Mouse (Mus musculus) left cerebral cortex, adult 11 months (tissue): ENCODE data around the gene Atp2b1.

ENCODE experiments used
- DNase-seq: peaks from one replicate; pipeline ENCODE4 v3.0.0; 2022; ENCODE audit warnings: low spot score

The Atp2b1 gene

GRCm38 (mm10) chr10:98913961-98914809, at the start of gene Atp2b1:
TSS of gene Atp2b1 (plus strand) at chr10:98914406.
- DNase-seq: peak; percentile 91

DNA sequence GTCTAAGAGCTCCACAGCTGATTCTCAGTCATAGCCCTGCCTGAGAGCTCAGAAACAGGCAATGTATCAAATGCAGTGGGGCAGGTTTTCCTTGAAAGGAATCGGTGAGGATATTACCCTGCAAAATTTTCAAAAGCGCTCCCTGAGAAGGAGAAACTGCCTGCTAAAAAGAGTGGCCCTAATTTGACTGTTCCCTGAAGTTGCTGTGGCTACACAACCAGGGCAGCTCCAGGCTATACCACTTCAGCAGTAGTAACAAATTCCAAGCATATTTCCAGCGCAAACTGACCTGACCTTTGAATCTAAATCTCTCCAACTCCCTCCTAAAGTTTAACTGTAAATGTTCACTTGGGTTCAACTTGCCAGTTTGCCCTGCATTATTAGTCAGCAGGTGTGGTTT, 49.4 kb upstream of the Atp2b1 start:
- no peak for DNase-seq

- DNase-seq: no peak
Measured at GRCm38 (mm10) chr10:98866836-98867370, 47.3 kb upstream of the Atp2b1 start.

DNA sequence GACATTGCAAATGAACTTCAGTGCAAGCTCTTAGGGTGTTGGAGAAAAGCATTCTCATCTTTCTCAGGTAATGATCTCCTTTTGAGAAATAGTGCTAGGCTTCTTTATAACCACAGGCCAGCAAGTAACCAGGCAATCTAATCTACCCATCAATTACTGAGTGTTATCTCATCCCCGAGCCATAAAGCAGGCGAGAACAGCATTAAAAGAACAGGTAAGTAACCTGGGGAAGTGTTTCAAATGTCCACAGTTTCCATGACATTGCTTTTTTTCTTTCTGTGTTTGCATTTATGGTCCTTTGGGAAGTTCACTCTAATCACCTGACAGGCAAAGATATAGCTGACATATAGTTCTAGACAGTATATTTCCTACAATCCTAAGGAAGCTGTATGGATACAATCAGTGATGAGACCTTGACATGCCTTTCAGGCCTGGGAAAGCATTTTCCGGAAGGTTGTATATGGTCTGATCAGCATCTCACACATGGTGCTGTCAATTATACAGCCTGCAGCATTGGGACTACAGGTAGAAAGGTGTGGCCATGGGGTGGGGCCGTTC, 45.8 kb upstream of the Atp2b1 start:
- DNase-seq: no peak

DNA sequence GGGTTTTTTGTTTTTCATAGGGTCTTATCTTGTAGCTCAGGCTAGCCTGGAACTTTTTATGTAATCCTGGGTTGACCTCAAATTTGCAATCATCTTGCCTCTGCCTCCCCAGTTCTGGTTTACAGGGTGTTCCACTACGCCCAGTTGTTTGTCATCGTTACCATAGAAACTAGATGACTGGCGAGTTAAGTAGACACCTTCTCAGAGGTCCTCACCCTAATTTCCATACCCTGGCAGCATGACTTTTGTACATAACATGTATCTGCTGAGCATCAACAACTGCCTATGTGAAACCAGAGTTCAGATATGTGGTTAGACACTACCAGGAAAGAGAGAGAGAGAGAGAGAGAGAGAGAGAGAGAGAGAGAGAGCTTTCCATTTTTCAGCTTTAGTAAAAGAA, 36.4 kb upstream of the Atp2b1 start:
- no peak for DNase-seq

DNA sequence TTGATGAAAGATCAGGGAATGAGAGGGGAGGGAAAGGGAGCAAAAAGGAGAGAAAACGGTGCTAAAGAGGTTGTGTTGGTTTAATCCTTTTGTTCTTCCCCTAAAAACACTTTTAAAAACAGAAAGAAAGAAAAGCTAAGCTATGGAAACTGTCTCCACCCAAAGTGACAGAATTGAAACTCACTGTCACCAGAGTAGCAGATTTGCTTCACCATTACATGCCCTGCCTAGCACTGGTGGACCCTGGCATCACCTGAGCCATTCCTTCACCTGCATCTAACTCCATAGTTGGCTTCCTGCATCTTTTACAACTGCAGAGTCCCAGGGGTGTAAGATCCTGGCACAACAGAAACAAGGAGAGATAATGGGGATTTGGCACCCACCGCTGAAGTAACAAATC, 35.6 kb upstream of the Atp2b1 start:
- DNase-seq: no peak

DNA sequence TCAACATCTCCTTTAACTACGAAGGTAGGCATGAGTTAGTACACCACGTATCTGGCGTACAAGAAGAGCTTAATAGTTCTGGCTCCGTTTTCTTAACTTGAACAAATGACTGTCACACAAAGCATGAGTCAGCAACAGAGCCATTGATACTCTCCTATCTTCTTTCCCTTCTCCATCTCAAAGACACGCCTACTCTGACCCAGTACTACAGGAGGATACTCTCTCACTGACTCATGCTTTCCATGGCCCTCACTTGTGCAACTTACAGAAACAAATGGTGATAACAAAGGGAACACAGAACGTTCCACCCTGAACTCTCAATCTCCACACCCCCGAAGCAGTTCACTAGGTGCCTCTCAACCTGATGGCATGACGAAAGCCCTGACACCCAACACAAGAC, 34.1 kb upstream of the Atp2b1 start:
- DNase-seq: no peak

DNA sequence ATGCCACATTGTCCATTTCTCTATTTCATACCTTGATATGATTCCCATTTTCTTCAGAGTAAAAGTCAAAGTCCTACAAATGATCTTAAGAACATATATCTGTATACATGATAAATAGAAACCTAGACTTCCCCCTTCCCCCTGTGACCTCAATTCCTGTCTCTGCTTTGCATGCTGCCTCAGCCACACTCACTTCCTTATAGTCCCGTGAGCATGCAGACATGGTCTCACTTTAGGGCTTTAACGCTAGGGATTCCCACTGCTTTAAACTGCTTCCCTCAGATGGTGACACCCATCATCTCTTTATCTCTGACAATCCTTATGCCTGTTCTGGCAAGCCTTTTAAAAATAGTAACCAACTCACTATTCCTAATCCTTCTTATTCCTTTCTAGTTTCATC, 33.5 kb upstream of the Atp2b1 start:
- DNase-seq: no peak

GRCm38 (mm10) chr10:98881492-98881891, 32.7 kb upstream of the Atp2b1 start:
- no peak for DNase-seq

GRCm38 (mm10) chr10:98882587-98882986, 31.6 kb upstream of the Atp2b1 start:
- DNase-seq: no peak

- no peak for DNase-seq
Measured at GRCm38 (mm10) chr10:98884445-98884844, 29.8 kb upstream of the Atp2b1 start.

GRCm38 (mm10) chr10:98886770-98887271, 27.4 kb upstream of the Atp2b1 start:
- no peak for DNase-seq

GRCm38 (mm10) chr10:98891361-98891760, 22.8 kb upstream of the Atp2b1 start:
- DNase-seq: no peak

DNA sequence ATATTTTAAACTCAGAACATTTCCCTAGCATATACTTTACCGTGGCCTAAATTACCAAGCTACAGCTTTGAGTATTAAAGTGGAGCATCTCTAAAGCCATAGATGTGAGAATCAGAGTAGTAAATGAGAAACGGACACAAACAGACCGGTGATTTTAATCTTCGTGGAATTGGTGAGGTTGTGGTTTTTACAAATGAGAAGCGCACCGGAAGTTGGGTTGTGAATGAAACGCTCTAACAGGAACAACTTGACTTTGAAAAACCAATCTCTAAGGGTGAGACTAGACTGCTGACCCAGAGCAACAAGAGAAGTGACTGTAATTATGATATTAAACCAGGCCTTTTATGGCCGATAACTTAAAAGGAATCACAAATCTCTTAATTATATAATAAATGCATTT, 16.7 kb upstream of the Atp2b1 start:
- DNase-seq: no peak

DNA sequence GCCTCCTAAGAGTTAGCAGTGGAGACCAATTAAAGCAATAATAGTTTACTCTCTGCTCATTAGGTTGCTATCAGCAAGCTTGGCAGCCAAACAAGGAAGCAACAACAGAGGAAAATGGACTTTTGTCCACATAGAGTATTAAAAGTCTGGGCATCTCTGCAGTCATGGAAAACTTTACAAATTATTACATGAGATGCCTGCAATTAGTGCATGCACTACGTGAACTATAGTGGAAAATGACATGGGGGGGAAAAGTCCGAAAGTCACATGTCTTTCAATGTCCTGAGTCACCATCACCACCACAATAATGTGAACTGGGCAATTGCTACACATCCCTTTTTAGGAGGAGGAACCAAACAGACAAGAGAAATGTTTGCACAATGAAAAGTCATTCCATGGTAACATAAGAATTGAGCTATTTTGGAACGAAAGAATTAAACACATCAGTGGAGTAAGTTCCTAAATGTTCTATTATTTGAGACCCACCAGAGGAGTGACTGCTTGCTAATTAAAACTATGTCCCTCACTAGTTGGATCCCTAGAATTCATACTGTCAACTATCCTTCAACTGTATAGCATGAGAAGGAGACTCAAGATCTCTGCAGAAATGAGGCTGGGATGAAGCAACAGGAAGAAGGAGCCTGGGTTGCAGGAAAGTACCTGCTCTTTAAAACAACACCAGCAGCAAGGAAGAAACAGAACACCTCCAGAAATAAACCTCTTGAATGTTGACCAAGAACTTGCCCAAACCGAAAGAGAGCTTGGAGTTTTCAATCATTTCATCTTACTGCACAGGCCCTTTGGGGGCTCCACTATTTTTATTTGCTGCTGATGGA, 16.1 kb upstream of the Atp2b1 start:
- DNase-seq: no peak

DNA sequence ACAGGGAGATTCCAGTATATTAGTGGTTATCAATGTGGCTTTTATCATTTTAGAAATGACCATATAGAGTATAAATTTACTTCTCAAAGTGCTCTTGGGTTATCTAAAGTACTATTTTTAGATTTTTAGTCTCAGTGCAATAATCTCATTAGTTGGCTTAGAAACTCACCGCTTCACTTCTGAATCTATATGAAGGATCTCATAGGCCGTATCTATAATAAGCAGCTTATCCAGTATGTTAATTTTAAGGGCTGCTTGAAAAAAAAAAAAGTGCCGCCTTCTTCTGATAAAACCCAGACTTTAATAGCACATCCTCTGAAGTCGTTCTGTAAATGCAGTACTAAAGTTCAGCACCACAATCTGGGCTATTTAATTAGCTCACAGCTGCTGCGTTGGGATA, 12.7 kb upstream of the Atp2b1 start:
- no peak for DNase-seq

DNA sequence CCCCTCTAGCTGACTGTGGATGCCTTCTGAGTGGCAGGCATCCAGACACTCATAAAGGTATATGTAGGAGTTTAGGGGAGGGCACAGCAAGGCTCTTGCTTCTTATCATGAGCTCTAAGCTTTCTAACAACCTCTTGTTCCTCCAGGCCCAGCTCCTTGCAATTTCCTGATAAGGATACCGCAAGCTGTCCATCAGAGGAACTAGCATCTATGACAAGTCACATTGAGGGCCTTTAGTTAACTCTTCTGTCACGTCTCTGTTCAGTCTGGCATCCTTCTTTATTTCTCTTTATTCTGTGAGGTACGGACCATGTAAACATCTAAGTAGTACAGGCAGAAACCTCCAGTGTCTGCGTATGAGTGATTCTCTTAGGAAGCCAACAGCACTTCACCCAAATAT, 8.2 kb upstream of the Atp2b1 start:
- DNase-seq: no peak

DNA sequence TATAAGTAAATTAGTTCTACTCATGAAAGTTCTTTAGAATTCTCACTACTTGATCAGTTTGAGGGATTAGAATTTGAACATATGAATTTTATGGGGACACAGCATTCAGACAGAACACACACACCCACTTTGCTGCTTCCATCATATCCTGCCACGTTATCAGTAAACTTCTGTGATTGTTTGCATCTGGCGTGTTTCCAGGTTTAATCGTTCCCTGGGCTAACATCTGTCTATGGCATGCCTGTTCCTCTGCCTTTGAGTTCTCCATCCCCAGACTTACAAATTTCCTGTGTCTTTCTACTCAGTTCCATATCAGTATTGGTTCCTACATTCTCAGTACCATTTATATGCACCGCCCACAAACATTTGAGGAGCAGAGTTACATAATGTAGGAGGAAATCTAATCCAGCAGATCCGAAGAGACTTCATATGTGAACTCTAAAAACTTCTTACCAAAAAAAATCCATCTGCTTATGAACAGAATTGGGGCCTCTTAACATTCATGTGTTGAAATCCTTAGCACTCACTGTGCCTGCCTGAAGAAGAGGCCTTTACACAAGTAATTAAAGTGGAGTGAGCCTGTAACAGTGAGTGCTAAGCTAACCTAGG, 7.2 kb upstream of the Atp2b1 start:
- DNase-seq: peak; percentile 55

DNA sequence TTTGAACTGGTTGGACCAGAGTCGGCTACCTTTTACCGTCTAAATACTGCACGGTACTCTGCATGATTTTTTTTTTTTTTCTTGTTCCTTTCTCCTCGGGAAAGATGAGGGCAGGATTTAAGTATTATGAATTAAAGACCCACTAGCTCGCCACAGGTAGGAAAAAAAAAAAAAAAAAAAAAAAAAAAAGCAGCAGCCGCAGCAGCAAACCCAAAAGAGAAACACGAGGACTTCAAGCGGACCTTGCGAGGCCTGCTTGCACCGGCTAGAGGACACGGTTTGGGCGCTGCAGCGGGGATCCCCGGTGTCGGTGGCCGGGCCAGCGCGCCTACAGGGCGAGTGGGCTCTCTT, 621 bp upstream of the Atp2b1 start:
- no peak for DNase-seq

GRCm38 (mm10) chr10:98914810-98915241, 620 bp downstream of the Atp2b1 start:
- DNase-seq: peak; percentile 67

DNA sequence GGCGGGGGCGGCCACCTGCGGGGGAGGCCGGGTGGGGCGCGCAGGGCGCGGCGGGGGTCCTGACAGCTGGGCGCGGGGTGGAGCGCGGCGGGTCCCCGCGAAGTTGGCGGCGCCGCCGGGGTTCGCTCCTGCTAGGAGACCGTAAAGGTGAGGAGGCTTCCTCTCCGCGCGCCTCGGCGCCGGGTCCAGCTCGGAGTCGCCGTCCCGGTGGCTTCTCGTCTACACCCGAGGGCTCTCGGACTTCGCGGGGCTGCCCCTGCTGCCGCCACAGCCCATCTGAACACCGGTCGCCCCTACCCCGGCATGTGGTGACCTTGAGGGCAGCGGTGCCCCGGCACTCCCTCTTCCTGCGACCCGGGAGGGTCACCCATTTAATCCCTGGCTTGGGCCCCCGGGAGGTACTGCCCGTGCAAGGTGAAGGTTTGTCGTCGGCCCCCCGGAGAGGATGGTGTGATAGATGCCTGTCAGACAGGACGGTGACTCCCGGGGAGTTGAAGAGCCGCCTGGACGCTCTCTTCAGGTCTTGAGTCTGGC, 1.3 kb downstream of the Atp2b1 start:
- DNase-seq: no peak
